Mouse (Mus musculus): ENCODE results near the gene Insr.
"Not testable (repeated sequence)": the region's sequence is repeated elsewhere in the genome, so short reads cannot be mapped to it uniquely, and the experiment has no call there.

Insr gene

DNA sequence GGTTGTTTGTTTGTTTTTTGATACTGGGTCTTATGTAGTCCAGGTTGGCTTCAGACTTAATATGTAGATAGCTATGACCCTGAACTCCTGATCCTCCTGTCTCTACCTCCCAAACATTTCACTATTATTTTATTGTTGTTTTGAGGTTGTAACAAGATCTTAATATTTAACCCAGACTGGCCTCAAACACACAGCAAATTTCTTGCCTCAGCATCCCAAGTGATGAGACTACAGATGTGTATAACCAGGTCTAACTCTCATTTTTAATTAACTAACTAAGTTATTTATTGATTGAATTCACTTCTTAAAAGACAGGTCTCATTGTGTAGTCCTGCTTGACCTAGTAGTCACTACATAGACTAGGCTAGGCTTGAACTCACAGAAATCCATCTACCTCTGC, 88.4 kb downstream of the Insr start:
- DNase-seq (ENCODE audit: low spot score) = no peak

DNA sequence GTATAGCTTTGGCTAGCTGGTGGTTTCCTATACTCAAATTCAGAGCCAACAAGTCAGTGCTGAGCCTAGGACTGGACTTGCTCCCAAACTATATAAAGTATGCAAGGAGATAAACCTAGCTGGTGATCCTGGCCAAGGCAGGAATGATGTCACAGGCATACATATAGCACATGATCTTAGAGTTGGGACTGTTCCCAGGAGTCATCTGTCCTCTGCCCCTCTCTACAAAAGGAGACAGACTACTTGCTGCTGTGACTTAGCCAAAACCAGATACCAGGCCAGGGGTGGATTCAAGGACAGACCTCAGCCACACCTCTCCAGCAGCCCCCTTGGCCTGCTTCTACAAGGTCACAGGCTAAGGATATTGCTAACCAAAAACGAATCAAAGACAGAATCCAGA, 92.0 kb downstream of the Insr start:
- DNase-seq (ENCODE audit: low spot score) = no peak

DNA sequence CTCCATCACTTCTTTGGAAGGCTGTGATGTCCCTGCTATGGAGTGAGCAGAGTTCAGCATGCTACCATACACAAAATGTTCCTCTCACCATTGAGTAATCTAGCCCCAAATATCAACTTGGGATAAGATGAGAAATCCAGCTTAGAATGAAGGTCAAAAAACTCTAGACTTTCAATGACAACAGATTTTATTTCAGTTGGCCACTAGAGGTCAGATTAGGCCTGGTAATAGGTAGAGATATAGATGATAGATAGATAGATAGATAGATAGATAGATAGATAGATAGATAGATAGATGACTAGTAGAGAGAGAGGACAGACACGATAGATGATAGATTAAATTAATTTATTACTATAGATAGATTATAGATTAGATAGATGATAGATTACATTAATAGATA, 99.5 kb downstream of the Insr start:
- no peak for DNase-seq (ENCODE audit: low spot score)

DNA sequence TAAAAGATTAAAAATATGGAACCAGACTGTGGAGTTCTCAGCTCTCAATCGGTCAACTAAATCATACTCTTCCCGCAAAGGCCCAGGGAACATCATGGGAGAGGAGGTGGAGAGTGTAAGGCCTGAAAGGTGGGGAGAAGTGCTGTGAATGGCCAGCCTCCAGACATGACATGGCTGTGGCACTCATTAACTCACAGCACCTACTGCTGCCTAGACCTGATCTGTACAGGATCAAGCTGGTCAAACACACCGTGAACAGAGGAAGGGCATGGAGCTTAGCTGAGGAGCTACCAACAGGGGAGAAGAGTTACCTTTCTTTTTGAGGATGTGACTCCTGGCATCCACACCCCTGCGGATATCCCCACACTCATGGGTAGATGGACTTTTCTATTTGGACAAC, 102.0 kb downstream of the Insr start:
- DNase-seq (ENCODE audit: low spot score) = no peak

DNA sequence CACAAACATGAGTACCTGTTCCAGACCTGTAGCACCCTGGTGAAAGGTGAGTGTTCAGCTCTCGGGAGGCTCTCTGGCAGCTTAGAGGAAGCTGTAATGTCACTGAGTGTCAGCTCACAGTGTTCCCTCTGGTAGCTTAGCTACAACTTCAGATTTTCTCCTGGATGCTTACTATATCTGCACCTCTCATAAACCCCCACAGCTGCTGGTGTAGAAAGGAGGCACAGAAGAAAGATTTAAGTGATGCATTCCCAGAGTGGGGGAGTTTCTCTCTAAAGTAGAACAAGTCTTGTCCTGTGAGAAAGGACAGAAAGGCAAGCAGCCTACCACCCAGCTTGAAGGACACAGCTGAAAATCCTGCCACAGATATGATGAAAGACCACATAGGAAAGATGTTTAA, 107.2 kb downstream of the Insr start:
- DNase-seq (ENCODE audit: low spot score) = no peak

DNA sequence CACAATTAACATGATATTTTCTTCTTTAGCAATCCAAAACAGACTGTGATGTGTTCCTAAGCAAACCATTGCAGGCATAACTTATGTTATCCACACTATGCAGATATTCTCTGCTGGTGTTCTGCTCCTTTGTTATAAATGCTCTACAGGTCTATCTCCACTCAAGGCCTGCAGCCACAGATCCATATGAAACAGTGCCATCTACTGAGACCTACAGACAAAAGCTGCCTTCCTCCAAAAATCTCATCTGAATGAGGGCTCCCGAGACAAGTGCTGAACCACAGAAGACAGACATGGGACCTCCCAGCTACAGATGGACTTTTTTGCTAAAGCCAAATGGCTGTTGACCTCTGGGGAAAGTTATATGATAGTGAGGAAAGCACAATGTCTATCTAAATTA, 132.9 kb downstream of the Insr start:
- no peak for DNase-seq (ENCODE audit: low spot score)

DNA sequence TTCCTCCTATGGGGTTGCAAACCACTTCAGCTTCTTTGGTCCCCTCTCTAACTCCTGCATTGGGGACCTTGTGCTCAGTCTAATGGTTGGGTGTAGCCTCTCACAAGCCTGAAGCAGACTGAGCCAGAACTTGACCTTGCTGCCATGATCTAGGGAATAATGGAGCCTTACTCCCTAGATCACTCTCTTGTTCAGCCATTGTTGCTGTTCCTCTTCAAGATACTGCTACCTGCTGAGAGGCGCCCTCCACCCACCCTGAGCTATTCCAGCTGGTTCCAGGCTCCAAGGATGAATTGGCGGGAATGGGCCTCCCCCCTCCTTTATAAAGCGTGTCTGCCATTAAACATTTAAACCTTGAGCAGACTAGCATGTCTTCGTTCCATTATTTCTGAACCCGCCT, 179.0 kb downstream of the Insr start:
- not testable (repeated sequence) for DNase-seq (ENCODE audit: low spot score)
